Mouse (Mus musculus) liver, adult 2 months (tissue): ENCODE data around the gene Tssk3.
"Not testable (repeated sequence)": the region's sequence is repeated elsewhere in the genome, so short reads cannot be mapped to it uniquely, and the experiment has no call there.

Source experiments
- CTCF ChIP-seq: fragments of 200-500 bp; IDR thresholded peaks from 2 replicates; pipeline ENCODE4 v1.5.1; 2011; ENCODE audit warnings: low read depth, low read length, control low read depth
- POLR2A ChIP-seq: fragments of 200-500 bp; IDR thresholded peaks from 2 replicates; pipeline ENCODE4 v1.6.1; 2011; ENCODE audit warnings: low read length, control low read depth; ENCODE audit not compliant: insufficient read depth; ENCODE audit errors: extremely low read depth

DNA sequence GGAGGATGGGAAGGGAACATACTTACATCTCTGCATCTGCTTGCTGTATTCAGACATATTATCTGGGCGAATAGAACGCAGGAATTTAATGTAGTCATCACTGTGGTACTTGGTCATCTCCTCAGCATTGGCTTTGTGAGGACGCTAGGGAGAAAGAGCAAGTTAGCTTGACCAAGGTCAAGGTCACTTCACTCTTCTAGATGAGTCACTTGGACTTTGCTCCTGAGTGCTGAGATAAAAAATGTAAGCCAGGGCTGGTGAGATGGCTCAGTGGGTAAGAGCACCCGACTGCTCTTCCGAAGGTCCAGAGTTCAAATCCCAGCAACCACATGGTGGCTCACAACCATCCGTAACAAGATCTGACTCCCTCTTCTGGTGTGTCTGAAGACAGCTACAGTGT lies 38.1 kb upstream of the Tssk3 start:
- TF ChIP-seq CTCF, POLR2A: not testable (repeated sequence)
